Mouse (Mus musculus) thymus, adult 2 months (tissue): ENCODE results near the gene Tfap2a.

Experiments
- CTCF ChIP-seq: fragments of 200-500 bp; IDR thresholded peaks from 2 replicates; pipeline ENCODE4 v1.5.1; 2012; ENCODE audit warnings: mild to moderate bottlenecking, control low read depth, low read length, moderate library complexity, borderline replicate concordance; ENCODE audit not compliant: control insufficient read depth, poor library complexity, insufficient read depth; ENCODE audit errors: extremely low read depth
- POLR2A ChIP-seq: fragments of 200-500 bp; IDR thresholded peaks from 2 replicates; pipeline ENCODE4 v1.6.1; 2012; ENCODE audit warnings: mild to moderate bottlenecking, low read length, control low read depth, moderate library complexity; ENCODE audit not compliant: control insufficient read depth, poor library complexity, insufficient read depth; ENCODE audit errors: extremely low read depth

DNA sequence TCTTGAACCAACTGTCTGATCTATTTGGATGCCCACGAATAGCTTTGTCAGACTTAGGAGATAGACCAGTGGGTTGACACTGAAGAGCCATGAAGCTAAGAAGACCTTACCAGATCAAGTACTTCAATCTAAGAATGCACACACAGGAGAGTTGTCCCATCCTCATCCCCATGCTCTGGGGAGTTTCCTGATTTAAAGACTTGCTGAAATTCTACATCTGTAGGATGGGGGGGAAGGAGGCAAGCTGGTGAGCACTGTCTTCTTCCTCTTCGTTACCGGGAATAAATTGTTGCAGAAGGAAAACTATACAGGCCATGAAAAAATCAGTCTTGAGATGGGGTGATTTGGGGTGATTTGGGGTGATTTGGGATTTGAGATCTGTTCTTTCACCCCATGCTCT, 30.5 kb downstream of the Tfap2a start:
- no peak for TF ChIP-seq CTCF
- TF ChIP-seq POLR2A = no peak
